Mouse (Mus musculus): Measurements from ENCODE around the gene Astn2.

DNA sequence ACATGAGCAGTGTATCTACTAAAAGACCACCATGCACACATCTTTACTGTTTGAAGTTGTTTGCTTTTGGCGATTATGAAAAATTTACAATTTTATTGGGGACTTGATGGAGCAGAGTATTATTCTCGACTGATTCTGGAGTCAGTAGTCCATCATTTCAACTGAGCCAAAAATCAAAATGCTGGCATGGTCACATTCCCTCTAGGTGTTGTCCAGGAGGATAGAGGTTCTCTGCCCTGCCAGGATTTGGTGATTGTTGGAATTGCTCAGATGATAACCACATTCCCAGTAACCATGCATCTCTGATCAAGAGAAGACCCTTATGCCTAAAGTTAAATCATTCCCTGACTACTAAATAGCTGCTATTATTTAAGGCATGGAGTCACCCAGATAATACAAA lies 83.4 kb downstream of the Astn2 start:
- TF ChIP-seq CTCF (IDR thresholded peaks at IDR 0.05; ENCODE audit: control insufficient read depth, insufficient read depth, insufficient read length) (no peak), USF1 (IDR thresholded peaks at IDR 0.05; ENCODE audit: low read depth) (no peak), MAX (IDR thresholded peaks at IDR 0.05) (no peak), MYOD1 (IDR thresholded peaks at IDR 0.05; ENCODE audit: control insufficient read depth, insufficient read length, low read depth) (no peak), FOSL1 (IDR thresholded peaks at IDR 0.05; ENCODE audit: insufficient read depth, low read length, poor library complexity, severe bottlenecking) (no peak)
